Mouse (Mus musculus) Patski (cell line): ENCODE results near the gene Prkg2. TPM values are rescaled to one million over a fixed set of nuclear protein-coding genes. Genes with fewer than 3 reads are reported as not detected.

Experiments
- ATAC-seq: fragments of 100-300 bp; one replicate; pipeline ENCODE4 v1.8.0; 2021
- CTCF ChIA-PET: fragments of 350-600 bp; sonication (Branson Sonifier 250); formaldehyde crosslinking; loops from one replicate; lab custom pipeline; 2022; ENCODE audit warnings: inconsistent platforms; lab: Charles Lee
- POLR2A ChIA-PET: fragments of 350-600 bp; sonication (Branson Sonifier 250); formaldehyde crosslinking; loops from one replicate; lab custom pipeline; 2022; ENCODE audit warnings: antibody characterized with exemption, inconsistent platforms; lab: Charles Lee
- DNase-seq: peaks from one replicate; pipeline ENCODE4 v3.0.0-alpha.2; 2011; ENCODE audit warnings: low read depth, low spot score
- H3K27me3 ChIP-seq: fragments of 371-371 bp; one replicate; pipeline ENCODE4 v1.5.1; 2021
- CTCF ChIP-seq: fragments of 100-300 bp; IDR thresholded peaks from one replicate; pipeline ENCODE4 v1.5.1; 2021
- in situ Hi-C: fragments of 300-500 bp; cut with MboI; formaldehyde crosslinking; loops from 3 replicates; pipeline ENCODE4 v1.11.1; 2018; ENCODE audit warnings: low pct_unique_long_range_greater_than_20kb, mixed read lengths
- polyA plus RNA-seq: library from polyadenylated mRNA; unstranded; gene quantifications from one replicate; pipeline ENCODE4 v1.2.3, GENCODE M21; 2021

Prkg2 gene
- polyA plus RNA-seq, 1 experiment from 2014 or later, result 7.6 TPM

GRCm38 (mm10) chr5:98981304-98981703, 55.8 kb downstream of the Prkg2 start:
- ATAC-seq (no peak), DNase-seq (no peak)
- in situ Hi-C loops, result no loop called here
- H3K27me3 ChIP-seq, result peaks cover 3% of the 10 kb centered on the region
- TF ChIP-seq CTCF, result no peak
- CTCF ChIA-PET, result no interaction called here
- POLR2A ChIA-PET, result no interaction called here

DNA sequence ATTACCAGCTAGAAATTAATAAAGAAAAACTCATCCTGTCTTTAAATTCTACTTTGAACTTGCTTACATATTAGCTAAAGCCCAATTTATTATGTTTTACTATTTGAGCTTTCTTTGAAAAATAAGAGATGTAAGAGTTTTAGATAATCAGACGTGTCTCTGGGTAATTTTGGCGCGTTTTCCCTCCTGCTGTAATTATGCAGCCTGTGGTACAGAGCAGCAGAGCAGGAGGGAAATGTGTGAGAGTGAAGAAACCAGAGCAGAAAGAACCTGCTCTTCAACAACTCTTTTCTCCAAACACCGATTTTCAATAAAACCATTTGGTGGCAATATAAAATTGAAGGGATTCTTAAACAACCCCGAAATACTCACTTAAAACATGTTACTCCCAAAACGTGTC, 58.8 kb downstream of the Prkg2 start:
- H3K27me3 ChIP-seq, result peaks cover 3% of the 10 kb centered on the region
- ATAC-seq (no peak), DNase-seq (no peak)
- no peak for TF ChIP-seq CTCF
- in situ Hi-C loops, result no loop called here
- CTCF ChIA-PET, result interaction anchor here (0.7 to 2.4 kb wide), 3 partner anchors 12 to 24 kb away, joined by 3 to 8 read pairs (median 3); no protein-coding TSS in a partner anchor
- POLR2A ChIA-PET, result no interaction called here

DNA sequence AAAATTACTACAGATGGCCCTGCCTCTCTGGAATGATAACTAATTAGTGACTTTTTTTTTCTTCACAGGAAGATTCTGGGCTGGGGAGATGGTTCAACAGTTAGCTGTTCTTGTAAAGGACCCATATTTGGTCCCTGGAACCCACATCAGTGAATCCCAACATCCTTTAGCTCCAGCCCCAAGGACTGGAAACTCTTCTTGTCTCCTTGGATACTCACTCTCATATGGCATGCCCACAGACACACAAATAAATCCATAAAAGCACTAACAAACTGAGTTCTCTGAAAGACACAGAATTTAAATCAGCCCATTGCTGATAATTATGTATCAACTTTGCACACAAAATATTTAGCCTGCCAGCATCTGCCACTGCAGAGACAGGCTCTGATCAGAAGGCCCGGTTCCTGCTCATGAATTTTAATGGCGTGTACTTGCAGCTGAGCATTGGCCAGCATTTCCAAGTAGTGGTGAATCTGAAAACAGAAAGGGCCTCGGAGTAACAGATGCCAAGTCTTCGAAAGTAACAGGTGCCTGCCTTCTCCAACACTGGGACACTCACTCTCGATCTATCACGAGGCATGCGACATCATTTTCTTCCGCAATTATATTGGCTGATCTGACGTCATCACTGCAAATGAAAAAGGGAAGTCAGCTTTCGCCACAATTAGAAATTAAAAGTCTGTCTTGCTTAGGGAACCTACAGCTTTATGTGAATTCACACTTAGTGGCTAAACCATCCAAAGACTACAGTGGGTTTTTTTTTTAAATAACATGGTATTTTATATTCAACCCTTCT, 61.1 kb downstream of the Prkg2 start:
- ATAC-seq (no peak), DNase-seq (no peak)
- no peak for TF ChIP-seq CTCF
- H3K27me3 ChIP-seq, result peaks cover 3% of the 10 kb centered on the region
- CTCF ChIA-PET, result interaction anchor here (1.0 to 2.4 kb wide), 2 partner anchors 10 to 17 kb away, joined by 4 to 8 read pairs; no protein-coding TSS in a partner anchor
- POLR2A ChIA-PET, result no interaction called here
- in situ Hi-C loops, result no loop called here

- POLR2A ChIA-PET, result no interaction called here
Observed at GRCm38 (mm10) chr5:98966679-98967078, 70.5 kb downstream of the Prkg2 start.

GRCm38 (mm10) chr5:98965139-98965538, 72.0 kb downstream of the Prkg2 start:
- no peak for DNase-seq
- POLR2A ChIA-PET, result interaction anchor here (1.1 kb wide), 2 partner anchors 26 to 161 kb away, joined by 4 to 7 read pairs; no protein-coding TSS in a partner anchor

More at GRCm38 (mm10) chr5:98966679-98967078, 70.5 kb downstream of the Prkg2 start:
- in situ Hi-C loops, result no loop called here
- CTCF ChIA-PET, result interaction anchor here (1.3 to 2.8 kb wide), 3 partner anchors 11 to 39 kb away, joined by 4 to 8 read pairs (median 5); no protein-coding TSS in a partner anchor
- DNase-seq (no peak), ATAC-seq (no peak)
- H3K27me3 ChIP-seq, result no peaks in the 10 kb centered on the region
- no peak for TF ChIP-seq CTCF

GRCm38 (mm10) chr5:98964367-98964766, 72.8 kb downstream of the Prkg2 start:
- CTCF ChIA-PET, result interaction anchor here (1.2 kb wide), 1 partner anchor 9 kb away, joined by 3 read pairs; no protein-coding TSS in a partner anchor
- in situ Hi-C loops, result no loop called here
- DNase-seq (no peak), ATAC-seq (no peak)
- POLR2A ChIA-PET, result interaction anchor here (0.6 to 1.1 kb wide), 2 partner anchors 14 to 162 kb away, joined by 3 to 7 read pairs; no protein-coding TSS in a partner anchor
- no peak for TF ChIP-seq CTCF
- H3K27me3 ChIP-seq, result no peaks in the 10 kb centered on the region

More at GRCm38 (mm10) chr5:98965139-98965538, 72.0 kb downstream of the Prkg2 start:
- CTCF ChIA-PET, result interaction anchor here (2.8 kb wide), 1 partner anchor 12 kb away, joined by 8 read pairs; no protein-coding TSS in a partner anchor
- no peaks in the 10 kb centered on the region for H3K27me3 ChIP-seq
- no peak for TF ChIP-seq CTCF
- in situ Hi-C loops, result no loop called here
- no peak for ATAC-seq

DNA sequence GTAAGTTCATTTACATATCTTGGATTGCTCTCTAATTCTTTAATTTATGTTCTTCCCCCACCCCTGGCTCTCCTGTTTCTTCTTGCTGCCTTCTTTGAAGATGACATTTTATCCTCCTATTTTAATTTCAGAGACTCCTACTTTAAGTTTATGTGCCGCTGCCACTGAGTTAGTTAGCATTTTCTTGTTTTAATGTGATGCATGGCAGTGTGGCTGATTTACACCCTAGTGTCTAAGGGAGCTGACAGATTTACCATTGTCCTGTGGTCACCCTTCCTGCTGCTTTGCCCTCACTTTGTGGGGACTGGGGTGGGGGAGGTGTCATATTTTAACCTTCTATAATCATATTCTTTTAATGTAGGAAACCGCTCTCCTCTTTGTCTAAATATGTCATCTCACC, 74.7 kb downstream of the Prkg2 start:
- POLR2A ChIA-PET, result no interaction called here
- ATAC-seq (no peak), DNase-seq (no peak)
- in situ Hi-C loops, result no loop called here
- H3K27me3 ChIP-seq, result no peaks in the 10 kb centered on the region
- no peak for TF ChIP-seq CTCF
- CTCF ChIA-PET, result no interaction called here

- in situ Hi-C loops, result no loop called here
- CTCF ChIA-PET, result interaction anchor here (1.1 to 1.2 kb wide), 2 partner anchors 8 to 9 kb away, joined by 3 to 4 read pairs; no protein-coding TSS in a partner anchor
- DNase-seq (no peak), ATAC-seq (no peak)
- no peak for TF ChIP-seq CTCF
- POLR2A ChIA-PET, result no interaction called here
- no peaks in the 10 kb centered on the region for H3K27me3 ChIP-seq
Observed at GRCm38 (mm10) chr5:98955576-98955975, 81.6 kb downstream of the Prkg2 start.

GRCm38 (mm10) chr5:98953386-98953785, 83.8 kb downstream of the Prkg2 start:
- in situ Hi-C loops, result no loop called here

DNA sequence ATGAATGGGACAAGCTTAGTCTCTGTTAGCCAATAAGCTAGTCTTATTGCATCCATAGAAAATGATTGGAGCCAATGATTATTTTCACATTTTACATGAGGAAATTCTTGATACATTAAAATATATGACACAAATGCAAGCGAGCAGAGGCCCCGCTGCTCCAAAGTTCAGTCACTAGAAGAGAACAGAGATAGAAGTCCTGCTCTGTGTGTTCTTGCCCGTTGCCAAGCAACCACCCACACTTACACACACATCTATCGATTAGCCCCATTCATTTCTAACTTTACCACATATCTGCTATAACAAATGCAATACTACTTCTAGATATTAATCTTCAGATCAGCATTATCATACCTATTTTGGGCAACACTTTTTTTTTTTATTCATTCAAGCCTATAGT, 85.6 kb downstream of the Prkg2 start:
- DNase-seq (no peak), ATAC-seq (no peak)
- POLR2A ChIA-PET, result no interaction called here
- in situ Hi-C loops, result no loop called here
- CTCF ChIA-PET, result interaction anchor here (0.7 to 1.2 kb wide), 2 partner anchors 16 to 55 kb away, joined by 3 read pairs; no protein-coding TSS in a partner anchor
- H3K27me3 ChIP-seq, result no peaks in the 10 kb centered on the region
- TF ChIP-seq CTCF, result no peak

More at GRCm38 (mm10) chr5:98953386-98953785, 83.8 kb downstream of the Prkg2 start:
- no peak for TF ChIP-seq CTCF
- H3K27me3 ChIP-seq, result no peaks in the 10 kb centered on the region
- ATAC-seq (no peak), DNase-seq (no peak)
- ChIA-PET CTCF (no interaction called here), POLR2A (no interaction called here)
